Comparison of ENCODE assay signal across 9 mouse cellular contexts in genomic region chr4:63496312-63496711, GRCm38 (mm10). TPM values are rescaled to one million over a fixed set of nuclear protein-coding genes. Genes with fewer than 3 reads are reported as not detected.
DNase-seq lines count a peak whose midpoint lies in the region; ATAC-seq and TF ChIP-seq lines count a peak whose summit lies in the region.
"Had no signal": no experiment of that assay in that cellular context is flagged by ENCODE, and none has a peak within 500 bp of the region (broad histone marks: within the 10 kb centered on the region; RNA-seq: fewer than 3 reads in every experiment).

No protein-coding gene starts in this region.

- TF ChIP-seq CTCF in bone marrow, adult 2 months (IDR thresholded peaks at IDR 0.05; ENCODE audit: control insufficient read depth, insufficient read depth, low read length) = no peak

- DNase-seq in heart, postnatal 4 days = no peak
- DNase-seq in midbrain, embryonic 11.5 days (ENCODE audit: low spot score, missing footprints) = no peak
- DNase-seq in cerebellum, adult 11-12 months = no peak
- DNase-seq in ovary, postnatal 14 days (ENCODE audit: low spot score) = no peak
- DNase-seq in testis, postnatal 14 days (ENCODE audit: low spot score) = no peak

- H3K27ac ChIP-seq in heart, embryonic 16.5 days (ENCODE audit: low read length) = no peak overlapping the region
- H3K27ac ChIP-seq in bone marrow, adult 2 months (ENCODE audit: control insufficient read depth, insufficient read depth, low read depth, low read length, poor library complexity) = no peak overlapping the region
- no peak overlapping the region for H3K27ac ChIP-seq in hindbrain, embryonic 12.5 days
- H3K27ac ChIP-seq in midbrain, embryonic 11.5 days (ENCODE audit: low read depth, low read length) = no peak overlapping the region

- H3K36me3 ChIP-seq in heart, embryonic 16.5 days (ENCODE audit: control insufficient read depth, insufficient read depth) = no peaks in the 10 kb centered on the region
- H3K36me3 ChIP-seq in hindbrain, embryonic 12.5 days = no peaks in the 10 kb centered on the region
- H3K36me3 ChIP-seq in midbrain, embryonic 11.5 days (ENCODE audit: control insufficient read depth, insufficient read depth, low read length) = no peaks in the 10 kb centered on the region

- 15% methylated on average over 5 of the region's 6 CpGs for WGBS in heart, embryonic 16.5 days
- 6% methylated on average over 6 of the region's 6 CpGs for WGBS in bone marrow, adult 2 months
- 18% methylated on average over 6 of the region's 6 CpGs for WGBS in hindbrain, embryonic 12.5 days
- 16% methylated on average over 5 of the region's 6 CpGs for WGBS in midbrain, embryonic 11.5 days

- H3K9me3 ChIP-seq in heart, embryonic 16.5 days (replicated peaks; ENCODE audit: control insufficient read depth, low read length) = no peaks in the 10 kb centered on the region
- no peaks in the 10 kb centered on the region for H3K9me3 ChIP-seq in hindbrain, embryonic 12.5 days (replicated peaks)
- no peaks in the 10 kb centered on the region for H3K9me3 ChIP-seq in midbrain, embryonic 11.5 days (ENCODE audit: control insufficient read depth, low read length)

- peaks cover 6% of the 10 kb centered on the region for H3K4me1 ChIP-seq in heart, embryonic 16.5 days (ENCODE audit: control insufficient read depth, insufficient read depth, low read length)
- H3K4me1 ChIP-seq in bone marrow, adult 2 months (ENCODE audit: control insufficient read depth, insufficient read depth, low read length) = no peaks in the 10 kb centered on the region
- H3K4me1 ChIP-seq in hindbrain, embryonic 12.5 days = peaks cover 36% of the 10 kb centered on the region
- H3K4me1 ChIP-seq in midbrain, embryonic 11.5 days (ENCODE audit: control insufficient read depth, insufficient read depth, low read length) = peaks cover 32% of the 10 kb centered on the region

- peak overlapping the region; percentile 91 for H3K4me2 ChIP-seq in heart, embryonic 16.5 days (ENCODE audit: low read depth, low read length)
- peak overlapping the region; percentile 95 for H3K4me2 ChIP-seq in hindbrain, embryonic 12.5 days (replicated peaks)
- peak overlapping the region; percentile 77 for H3K4me2 ChIP-seq in midbrain, embryonic 11.5 days

- peak overlapping the region; percentile 74 for H3K4me3 ChIP-seq in heart, embryonic 16.5 days (ENCODE audit: low read length)
- peak overlapping the region; percentile 25 for H3K4me3 ChIP-seq in bone marrow, adult 2 months (replicated peaks; ENCODE audit: control insufficient read depth, low read depth, low read length)
- peak overlapping the region; percentile 72 for H3K4me3 ChIP-seq in hindbrain, embryonic 12.5 days
- H3K4me3 ChIP-seq in midbrain, embryonic 11.5 days (ENCODE audit: low read depth, low read length) = peak overlapping the region; percentile 72

- H3K9ac ChIP-seq in heart, embryonic 16.5 days (ENCODE audit: low read length) = peak overlapping the region; percentile 80
- H3K9ac ChIP-seq in hindbrain, embryonic 12.5 days = peak overlapping the region; percentile 74
- peak overlapping the region; percentile 87 for H3K9ac ChIP-seq in midbrain, embryonic 11.5 days (ENCODE audit: low read length)

- no peak for ATAC-seq in heart, embryonic 16.5 days (replicated peaks; ENCODE audit: extremely low read depth, insufficient read depth, low FRiP score)
- ATAC-seq in hindbrain, embryonic 12.5 days (ENCODE audit: low FRiP score) = no peak
- ATAC-seq in midbrain, embryonic 11.5 days (ENCODE audit: low FRiP score) = peak; percentile 22; the same call in 1 of the 2 replicates

- H3K27me3 ChIP-seq in heart, embryonic 16.5 days (ENCODE audit: control insufficient read depth, insufficient read depth, low read length) = peaks cover 32% of the 10 kb centered on the region
- H3K27me3 ChIP-seq in hindbrain, embryonic 12.5 days = peaks cover 26% of the 10 kb centered on the region
- no peaks in the 10 kb centered on the region for H3K27me3 ChIP-seq in midbrain, embryonic 11.5 days (ENCODE audit: control insufficient read depth, insufficient read depth, low read length)

- no peak for TF ChIP-seq POLR2A in bone marrow, adult 2 months (IDR thresholded peaks at IDR 0.05; ENCODE audit: borderline replicate concordance, control insufficient read depth, low read depth, low read length)

RNA-seq across cellular contexts. Expression of gene Whrn, which starts 0.5 kb away (rescaled TPM):
- 1.8 and 2.6 TPM in 2 replicates for polyA plus RNA-seq in heart, embryonic 16.5 days (2015; fragmentation: Nextera tagmentation; extraction: Ambion mirVana)
- total RNA-seq in heart, postnatal 4 days (2021) = 1 to 10 TPM; 5.1 to 8.9 TPM
- 1.6 and 13.0 TPM in 2 replicates for polyA plus RNA-seq in bone marrow, adult 2 months (2011; ENCODE audit: insufficient read depth, insufficient read length, low replicate concordance, missing spikeins)
- 10.6 and 10.8 TPM in 2 replicates for polyA plus RNA-seq in hindbrain, embryonic 12.5 days (2016; fragmentation: Nextera tagmentation; extraction: Ambion mirVana)
- 7.5 and 9.1 TPM in 2 replicates for polyA plus RNA-seq in midbrain, embryonic 11.5 days (2014; fragmentation: Nextera tagmentation; extraction: Ambion mirVana)
- total RNA-seq: MEL had no signal

RNA-seq across cellular contexts. Expression of gene Atp6v1g1, which starts 48.3 kb away (rescaled TPM):
- 238 and 243 TPM in 2 replicates for polyA plus RNA-seq in heart, embryonic 16.5 days (2015; fragmentation: Nextera tagmentation; extraction: Ambion mirVana)
- total RNA-seq in heart, postnatal 4 days (2021) = 100 to 1,000 TPM; 158 to 159 TPM
- polyA plus RNA-seq in bone marrow, adult 2 months (2011; ENCODE audit: insufficient read depth, insufficient read length, low replicate concordance, missing spikeins) = 79.7 and 87.6 TPM in 2 replicates
- polyA plus RNA-seq in hindbrain, embryonic 12.5 days (2016; fragmentation: Nextera tagmentation; extraction: Ambion mirVana) = 365 and 374 TPM in 2 replicates
- polyA plus RNA-seq in midbrain, embryonic 11.5 days (2014; fragmentation: Nextera tagmentation; extraction: Ambion mirVana) = 386 and 408 TPM in 2 replicates
